Mouse (Mus musculus) bone marrow, adult 2 months (tissue): Measurements from ENCODE around the gene Gm12184. TPM values are rescaled to one million over a fixed set of nuclear protein-coding genes. Genes with fewer than 3 reads are reported as not detected.
"Not testable (repeated sequence)": the region's sequence is repeated elsewhere in the genome, so short reads cannot be mapped to it uniquely, and the experiment has no call there.

Experiments
- H3K27ac ChIP-seq: fragments of 200-500 bp; 2 replicates; pipeline ENCODE4 v1.5.1; 2012; ENCODE audit warnings: low read depth, mild to moderate bottlenecking, control low read depth, inconsistent platforms, low read length; ENCODE audit not compliant: control insufficient read depth, poor library complexity, insufficient read depth
- H3K4me1 ChIP-seq: fragments of 200-500 bp; 2 replicates; pipeline ENCODE4 v1.6.1; 2011; ENCODE audit warnings: low read length; ENCODE audit not compliant: control insufficient read depth, insufficient read depth
- H3K4me3 ChIP-seq: fragments of 200-500 bp; replicated peaks from 2 replicates; pipeline ENCODE3; 2011; ENCODE audit warnings: mild to moderate bottlenecking, low read depth, low read length, control low read depth; ENCODE audit not compliant: control insufficient read depth
- CTCF ChIP-seq: fragments of 200-500 bp; IDR thresholded peaks from 2 replicates; pipeline ENCODE4 v1.5.1; 2011; ENCODE audit warnings: low read length, control low read depth; ENCODE audit not compliant: control insufficient read depth, insufficient read depth
- POLR2A ChIP-seq: fragments of 200-500 bp; IDR thresholded peaks from 2 replicates; pipeline ENCODE4 v1.6.1; 2011; ENCODE audit warnings: low read depth, mild to moderate bottlenecking, control low read depth, low read length, borderline replicate concordance; ENCODE audit not compliant: control insufficient read depth
- WGBS: fragments of 180-500 bp; shearing (Covaris S2); methylation state at CpG from one replicate; pipeline ENCODE4 v1.1.7; 2018; 5-methylcytosine and 5-hydroxymethylcytosine counted together
- polyA plus RNA-seq: library from polyadenylated mRNA; stranded (reverse); fragments of >200 nt; gene quantifications from 2 replicates; pipeline ENCODE4 v1.2.4, GENCODE M21; 2011; ENCODE audit warnings: low replicate concordance; ENCODE audit not compliant: missing spikeins, insufficient read depth, insufficient read length

The Gm12184 gene
- polyA plus RNA-seq, result 43.1 and 76.8 TPM in 2 replicates

GRCm38 (mm10) chr11:48825979-48826751 is at the start of gene Gm12184, which contains the start of gene Trim7:
Gm12184 (minus strand) TSS chr11:48826655.
Trim7 (plus strand) TSS chr11:48826140.
- not testable (repeated sequence) for H3K27ac ChIP-seq, H3K4me1 ChIP-seq
- peak within 1 kb of the TSS; percentile 74 for H3K4me3 ChIP-seq
- 5% methylated on average over 58 of the region's 92 CpGs for WGBS

GRCm38 (mm10) chr11:48875343-48875837 is 48.9 kb upstream of the Gm12184 start:
- not testable (repeated sequence) for H3K27ac ChIP-seq, H3K4me1 ChIP-seq, H3K4me3 ChIP-seq
- 75% methylated on average over 1 of the region's 1 CpGs for WGBS

- H3K4me1 ChIP-seq, result no peaks in the 10 kb centered on the region; the same call in 1 of the 2 replicates
- WGBS, result 0% methylated on average over 4 of the region's 4 CpGs
- no peak overlapping the region for H3K4me3 ChIP-seq
- H3K27ac ChIP-seq, result no peak overlapping the region
- peak; percentile 24; the same call in 1 of the 2 replicates for TF ChIP-seq CTCF
- TF ChIP-seq POLR2A, result no peak
These were observed 48.0 kb upstream of the Gm12184 start for GRCm38 (mm10) chr11:48874465-48874864.

GRCm38 (mm10) chr11:48873591-48874290 is 47.3 kb upstream of the Gm12184 start:
- H3K27ac ChIP-seq, result peak overlapping the region; percentile 54
- H3K4me1 ChIP-seq, result no peaks in the 10 kb centered on the region; the same call in 1 of the 2 replicates
- 48% methylated on average over 10 of the region's 10 CpGs for WGBS
- no peak for TF ChIP-seq POLR2A
- TF ChIP-seq CTCF, result no peak
- H3K4me3 ChIP-seq, result no peak overlapping the region

- Histone ChIP-seq H3K4me3 (peak overlapping the region; percentile 26), H3K4me1 (no peaks in the 10 kb centered on the region; the same call in 1 of the 2 replicates), H3K27ac (peak overlapping the region; percentile 84)
- TF ChIP-seq POLR2A (no peak), CTCF (no peak)
- 51% methylated on average over 7 of the region's 7 CpGs for WGBS
These were observed 46.3 kb upstream of the Gm12184 start for GRCm38 (mm10) chr11:48872695-48873300.

- H3K27ac ChIP-seq, result peak overlapping the region; percentile 84
- TF ChIP-seq CTCF (peak; percentile 2; the same call in 1 of the 2 replicates), POLR2A (0 out of 2 replicates have a peak, but pooled peaks have one; percentile 33)
- under 1% methylated on average over 17 of the region's 17 CpGs for WGBS
- H3K4me1 ChIP-seq, result no peaks in the 10 kb centered on the region; the same call in 1 of the 2 replicates
- peak overlapping the region; percentile 72 for H3K4me3 ChIP-seq
These were observed 45.5 kb upstream of the Gm12184 start for GRCm38 (mm10) chr11:48871817-48872541.

GRCm38 (mm10) chr11:48871201-48871772 is 44.8 kb upstream of the Gm12184 start, which contains the start of gene Irgm1:
Irgm1 (minus strand) TSS chr11:48871683.
- H3K27ac ChIP-seq, result peak within 1 kb of the TSS; percentile 84
- under 1% methylated on average over 19 of the region's 19 CpGs for WGBS
- H3K4me1 ChIP-seq, result no peaks in the 10 kb centered on the region; the same call in 1 of the 2 replicates
- TF ChIP-seq CTCF, result no peak
- TF ChIP-seq POLR2A, result no peak
- peak within 1 kb of the TSS; percentile 72 for H3K4me3 ChIP-seq
